Mouse (Mus musculus): ENCODE results near the gene Teddm2. TPM values are rescaled to one million over a fixed set of nuclear protein-coding genes. Genes with fewer than 3 reads are reported as not detected.

Gene Teddm2
- total RNA-seq (2021): 0.33 and 1.0 TPM in 2 replicates
- long read RNA-seq: 0 reads

- peak; percentile 96 for DNase-seq
Observed at GRCm38 (mm10) chr1:153899731-153900380, at the start of gene Teddm2, which contains the start of gene Glul. Gene Teddm2 (minus strand): TSS chr1:153900228. Gene Glul (plus strand): TSS chr1:153899944.

- DNase-seq: no peak
Observed at GRCm38 (mm10) chr1:153947837-153948236, 47.8 kb upstream of the Teddm2 start.

GRCm38 (mm10) chr1:153946971-153947370 is 46.9 kb upstream of the Teddm2 start:
- DNase-seq: no peak

GRCm38 (mm10) chr1:153945181-153945580 is 45.2 kb upstream of the Teddm2 start:
- no peak for DNase-seq

GRCm38 (mm10) chr1:153940986-153941385 is 41.0 kb upstream of the Teddm2 start:
- no peak for DNase-seq

- DNase-seq: no peak
Observed at GRCm38 (mm10) chr1:153937025-153937424, 37.0 kb upstream of the Teddm2 start.

- DNase-seq: no peak
Observed at GRCm38 (mm10) chr1:153935844-153936380, 35.9 kb upstream of the Teddm2 start.

- no peak for DNase-seq
Observed at GRCm38 (mm10) chr1:153933772-153934171, 33.7 kb upstream of the Teddm2 start.

- DNase-seq: no peak
Observed at GRCm38 (mm10) chr1:153930431-153930830, 30.4 kb upstream of the Teddm2 start.

- no peak for DNase-seq
Observed at GRCm38 (mm10) chr1:153924395-153925385, 24.7 kb upstream of the Teddm2 start.

- DNase-seq: peak; percentile 49
Observed at GRCm38 (mm10) chr1:153922571-153923021, 22.6 kb upstream of the Teddm2 start.

- no peak for DNase-seq
Observed at GRCm38 (mm10) chr1:153921642-153922041, 21.6 kb upstream of the Teddm2 start.

- DNase-seq: no peak
Observed at GRCm38 (mm10) chr1:153918521-153919206, 18.6 kb upstream of the Teddm2 start.

GRCm38 (mm10) chr1:153913869-153914268 is 13.8 kb upstream of the Teddm2 start:
- no peak for DNase-seq

- no peak for DNase-seq
Observed at GRCm38 (mm10) chr1:153911276-153911795, 11.3 kb upstream of the Teddm2 start.

- DNase-seq: no peak
Observed at GRCm38 (mm10) chr1:153910423-153910822, 10.4 kb upstream of the Teddm2 start.

GRCm38 (mm10) chr1:153909963-153910291 is 9.9 kb upstream of the Teddm2 start:
- DNase-seq: no peak

- no peak for DNase-seq
Observed at GRCm38 (mm10) chr1:153909213-153909962, 9.4 kb upstream of the Teddm2 start.

- DNase-seq: no peak
Observed at GRCm38 (mm10) chr1:153908741-153909140, 8.7 kb upstream of the Teddm2 start.

- DNase-seq: no peak
Observed at GRCm38 (mm10) chr1:153908208-153908607, 8.2 kb upstream of the Teddm2 start.

- DNase-seq: no peak
Observed at GRCm38 (mm10) chr1:153905884-153906283, 5.9 kb upstream of the Teddm2 start.

Measured in adrenal gland, postnatal 25 days (tissue).